Mouse (Mus musculus): ENCODE results near the gene Ccdc43. TPM values are rescaled to one million over a fixed set of nuclear protein-coding genes. Genes with fewer than 3 reads are reported as not detected.

Ccdc43 gene
- polyA plus RNA-seq, 1 experiment from 2014 or later, result 20.4 TPM

GRCm38 (mm10) chr11:102656326-102656926 is 41.2 kb downstream of the Ccdc43 start:
- TF ChIP-seq EP300 (IDR thresholded peaks at IDR 0.05), result no peak
- TF ChIP-seq CTCF (IDR thresholded peaks at IDR 0.05), result peak; percentile 71
- 5% methylated on average over 4 of the region's 4 CpGs for WGBS
- peak; percentile 35; the same call in 1 of the 2 replicates for ATAC-seq

GRCm38 (mm10) chr11:102655888-102656287 is 41.7 kb downstream of the Ccdc43 start:
- no peak overlapping the region for H3K4me3 ChIP-seq (ENCODE audit: low read depth, low read length)
- no peak for DNase-seq (ENCODE audit: low spot score)
- whole genome bisulfite sequencing, result 41% methylated on average over 8 of the region's 8 CpGs
- peak; percentile 12; the same call in 1 of the 2 replicates for ATAC-seq
- H3K9ac ChIP-seq (replicated peaks; ENCODE audit: low read depth), result no peak overlapping the region
- no peaks in the 10 kb centered on the region for H3K36me3 ChIP-seq (ENCODE audit: insufficient read depth, low read length)
- H3K9me3 ChIP-seq (ENCODE audit: low read length), result no peaks in the 10 kb centered on the region
- H3K27ac ChIP-seq (ENCODE audit: low read length), result no peak overlapping the region
- H3K4me1 ChIP-seq (ENCODE audit: insufficient read depth, low read depth, low read length), result no peaks in the 10 kb centered on the region
- TF ChIP-seq EP300 (IDR thresholded peaks at IDR 0.05) (no peak), CTCF (IDR thresholded peaks at IDR 0.05) (no peak)
- no peak overlapping the region for H3K4me2 ChIP-seq (replicated peaks; ENCODE audit: low read depth, low read length)
- H3K27me3 ChIP-seq (replicated peaks; ENCODE audit: insufficient read depth, low read length), result no peaks in the 10 kb centered on the region

More at GRCm38 (mm10) chr11:102656326-102656926, 41.2 kb downstream of the Ccdc43 start:
- Histone ChIP-seq H3K36me3 (ENCODE audit: insufficient read depth, low read length) (no peaks in the 10 kb centered on the region), H3K4me2 (replicated peaks; ENCODE audit: low read depth, low read length) (no peak overlapping the region), H3K27me3 (replicated peaks; ENCODE audit: insufficient read depth, low read length) (no peaks in the 10 kb centered on the region), H3K9me3 (ENCODE audit: low read length) (no peaks in the 10 kb centered on the region), H3K4me1 (ENCODE audit: insufficient read depth, low read depth, low read length) (no peaks in the 10 kb centered on the region), H3K9ac (replicated peaks; ENCODE audit: low read depth) (no peak overlapping the region), H3K27ac (ENCODE audit: low read length) (no peak overlapping the region), H3K4me3 (ENCODE audit: low read depth, low read length) (no peak overlapping the region)
- DNase-seq (ENCODE audit: low spot score), result peak; percentile 76

DNA sequence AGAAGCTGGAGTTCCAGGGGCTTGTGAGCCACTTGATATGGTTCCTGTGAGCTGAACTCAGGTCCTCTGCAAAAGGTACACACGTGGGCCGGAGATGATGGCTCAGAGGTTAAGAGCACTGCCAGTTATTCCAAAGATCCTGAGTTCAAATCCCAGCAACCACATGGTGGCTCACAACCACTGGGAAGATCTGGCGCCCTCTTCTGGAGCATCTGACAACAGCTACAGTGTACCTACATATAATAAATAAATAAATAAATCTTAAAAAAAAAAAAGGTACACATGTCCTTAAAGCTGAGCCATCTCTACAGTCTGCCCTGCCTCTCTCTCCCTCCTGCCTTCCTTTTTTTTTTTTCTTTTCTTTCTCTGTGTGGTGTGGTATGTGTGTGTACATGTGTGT is 44.7 kb downstream of the Ccdc43 start:
- ATAC-seq (no peak), DNase-seq (ENCODE audit: low spot score) (no peak)
- WGBS, result 64% methylated on average over 3 of the region's 3 CpGs
- Histone ChIP-seq H3K4me3 (ENCODE audit: low read depth, low read length) (no peak overlapping the region), H3K9ac (replicated peaks; ENCODE audit: low read depth) (no peak overlapping the region), H3K27me3 (replicated peaks; ENCODE audit: insufficient read depth, low read length) (no peaks in the 10 kb centered on the region), H3K9me3 (ENCODE audit: low read length) (no peaks in the 10 kb centered on the region), H3K36me3 (ENCODE audit: insufficient read depth, low read length) (no peaks in the 10 kb centered on the region), H3K4me2 (replicated peaks; ENCODE audit: low read depth, low read length) (no peak overlapping the region), H3K27ac (ENCODE audit: low read length) (no peak overlapping the region), H3K4me1 (ENCODE audit: insufficient read depth, low read depth, low read length) (no peaks in the 10 kb centered on the region)
- TF ChIP-seq CTCF (IDR thresholded peaks at IDR 0.05) (peak; percentile 53), EP300 (IDR thresholded peaks at IDR 0.05) (no peak)

DNA sequence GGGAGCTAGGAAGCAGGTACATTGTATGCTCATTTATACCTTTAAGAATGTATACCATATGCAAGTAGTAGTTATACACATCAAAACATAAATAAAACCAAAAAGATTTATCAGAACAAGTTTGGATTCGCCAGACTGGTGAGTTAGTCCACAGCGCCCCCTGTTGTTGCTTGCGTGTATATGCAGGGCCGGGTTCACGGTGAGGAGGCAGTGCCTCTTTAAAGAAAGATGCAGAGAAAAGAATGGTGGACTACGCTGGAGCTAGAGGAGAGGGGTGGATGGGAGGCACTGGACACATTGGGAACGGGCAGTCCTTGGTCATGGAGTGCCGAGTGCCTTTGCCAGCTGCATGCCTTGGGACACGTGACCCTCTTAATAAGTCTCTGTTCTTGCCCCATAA is 46.2 kb downstream of the Ccdc43 start:
- H3K4me2 ChIP-seq (replicated peaks; ENCODE audit: low read depth, low read length), result no peak overlapping the region
- H3K36me3 ChIP-seq (ENCODE audit: insufficient read depth, low read length), result no peaks in the 10 kb centered on the region
- TF ChIP-seq EP300 (IDR thresholded peaks at IDR 0.05) (no peak), CTCF (IDR thresholded peaks at IDR 0.05) (peak; percentile 96)
- 4% methylated on average over 9 of the region's 9 CpGs for WGBS
- H3K27me3 ChIP-seq (replicated peaks; ENCODE audit: insufficient read depth, low read length), result no peaks in the 10 kb centered on the region
- H3K9ac ChIP-seq (replicated peaks; ENCODE audit: low read depth), result no peak overlapping the region
- H3K4me1 ChIP-seq (ENCODE audit: insufficient read depth, low read depth, low read length), result no peaks in the 10 kb centered on the region
- H3K4me3 ChIP-seq (ENCODE audit: low read depth, low read length), result no peak overlapping the region
- DNase-seq (ENCODE audit: low spot score) (peak; percentile 71), ATAC-seq (no peak)
- no peak overlapping the region for H3K27ac ChIP-seq (ENCODE audit: low read length)
- no peaks in the 10 kb centered on the region for H3K9me3 ChIP-seq (ENCODE audit: low read length)

DNA sequence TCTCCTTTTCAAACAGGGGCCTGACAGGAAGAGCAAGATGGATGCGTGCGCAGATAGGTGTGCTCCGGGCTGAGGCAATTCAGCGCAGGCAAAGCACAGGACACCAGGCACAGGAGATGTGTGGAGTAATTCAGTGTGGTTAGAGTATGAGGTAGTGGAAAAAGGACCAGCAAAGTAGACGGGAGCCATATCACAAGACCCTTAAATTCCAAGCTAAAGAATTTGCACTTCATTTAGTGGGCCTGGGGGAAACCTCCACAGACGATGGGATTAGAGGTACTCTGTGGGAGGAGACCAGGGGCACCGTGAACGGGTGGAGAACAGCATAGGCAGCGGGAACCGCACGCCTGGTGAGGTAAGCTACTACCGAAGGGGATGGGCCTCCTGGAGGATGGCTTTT is 49.7 kb downstream of the Ccdc43 start:
- Histone ChIP-seq H3K27me3 (replicated peaks; ENCODE audit: insufficient read depth, low read length) (no peaks in the 10 kb centered on the region), H3K9ac (replicated peaks; ENCODE audit: low read depth) (no peak overlapping the region), H3K36me3 (ENCODE audit: insufficient read depth, low read length) (no peaks in the 10 kb centered on the region), H3K4me1 (ENCODE audit: insufficient read depth, low read depth, low read length) (no peaks in the 10 kb centered on the region), H3K27ac (ENCODE audit: low read length) (no peak overlapping the region), H3K4me3 (ENCODE audit: low read depth, low read length) (no peak overlapping the region), H3K4me2 (replicated peaks; ENCODE audit: low read depth, low read length) (no peak overlapping the region), H3K9me3 (ENCODE audit: low read length) (no peaks in the 10 kb centered on the region)
- DNase-seq (ENCODE audit: low spot score), result no peak
- TF ChIP-seq CTCF (IDR thresholded peaks at IDR 0.05), result no peak
- no peak for TF ChIP-seq EP300 (IDR thresholded peaks at IDR 0.05)
- WGBS, result 62% methylated on average over 12 of the region's 12 CpGs
- no peak for ATAC-seq

GRCm38 (mm10) chr11:102646226-102646625 is 51.4 kb downstream of the Ccdc43 start:
- TF ChIP-seq EP300 (IDR thresholded peaks at IDR 0.05), result no peak
- no peak for TF ChIP-seq CTCF (IDR thresholded peaks at IDR 0.05)
- H3K36me3 ChIP-seq (ENCODE audit: insufficient read depth, low read length), result no peaks in the 10 kb centered on the region
- H3K27me3 ChIP-seq (replicated peaks; ENCODE audit: insufficient read depth, low read length), result no peaks in the 10 kb centered on the region
- no peak overlapping the region for H3K4me3 ChIP-seq (ENCODE audit: low read depth, low read length)
- no peak overlapping the region for H3K27ac ChIP-seq (ENCODE audit: low read length)
- no peaks in the 10 kb centered on the region for H3K9me3 ChIP-seq (ENCODE audit: low read length)
- H3K9ac ChIP-seq (replicated peaks; ENCODE audit: low read depth), result no peak overlapping the region
- no peak for DNase-seq (ENCODE audit: low spot score)
- H3K4me2 ChIP-seq (replicated peaks; ENCODE audit: low read depth, low read length), result no peak overlapping the region
- H3K4me1 ChIP-seq (ENCODE audit: insufficient read depth, low read depth, low read length), result no peaks in the 10 kb centered on the region
- ATAC-seq, result no peak
- 56% methylated on average over 13 of the region's 13 CpGs for WGBS
